Mouse (Mus musculus): ENCODE measurements around the gene Sparcl1. TPM values are rescaled to one million over a fixed set of nuclear protein-coding genes. Genes with fewer than 3 reads are reported as not detected.

The Sparcl1 gene
- polyA plus RNA-seq, 1 experiment from 2014 or later: 49.8 TPM

GRCm38 (mm10) chr5:104076361-104076760 is 37.2 kb downstream of the Sparcl1 start:
- Histone ChIP-seq H3K4me3 (ENCODE audit: low read depth, low read length) (no peak overlapping the region), H3K4me2 (no peak overlapping the region), H3K4me1 (ENCODE audit: control insufficient read depth, insufficient read depth, low read length) (peaks cover 11% of the 10 kb centered on the region), H3K9me3 (ENCODE audit: control insufficient read depth, low read length) (no peaks in the 10 kb centered on the region), H3K27ac (ENCODE audit: low read depth, low read length) (no peak overlapping the region), H3K36me3 (ENCODE audit: control insufficient read depth, insufficient read depth, low read length) (no peaks in the 10 kb centered on the region), H3K9ac (ENCODE audit: low read length) (no peak overlapping the region), H3K27me3 (ENCODE audit: control insufficient read depth, insufficient read depth, low read length) (no peaks in the 10 kb centered on the region; the same call in 1 of the 2 replicates)
- no peak for ATAC-seq (ENCODE audit: low FRiP score)
- 28% methylated on average over 10 of the region's 10 CpGs for WGBS
- no peak for DNase-seq (ENCODE audit: low spot score, missing footprints)

- Histone ChIP-seq H3K9me3 (ENCODE audit: control insufficient read depth, low read length) (no peaks in the 10 kb centered on the region), H3K27ac (ENCODE audit: low read depth, low read length) (no peak overlapping the region), H3K4me3 (ENCODE audit: low read depth, low read length) (no peak overlapping the region), H3K4me1 (ENCODE audit: control insufficient read depth, insufficient read depth, low read length) (peaks cover 11% of the 10 kb centered on the region), H3K36me3 (ENCODE audit: control insufficient read depth, insufficient read depth, low read length) (no peaks in the 10 kb centered on the region), H3K9ac (ENCODE audit: low read length) (no peak overlapping the region), H3K4me2 (no peak overlapping the region), H3K27me3 (ENCODE audit: control insufficient read depth, insufficient read depth, low read length) (no peaks in the 10 kb centered on the region; the same call in 1 of the 2 replicates)
- DNase-seq (ENCODE audit: low spot score, missing footprints) (peak; percentile 92), ATAC-seq (ENCODE audit: low FRiP score) (0 out of 2 replicates have a peak, but pooled peaks have one; percentile 6)
- WGBS: 33% methylated on average over 12 of the region's 12 CpGs
Observed at GRCm38 (mm10) chr5:104074388-104074787, 39.1 kb downstream of the Sparcl1 start.

GRCm38 (mm10) chr5:104073602-104074001 is 39.9 kb downstream of the Sparcl1 start:
- no peaks in the 10 kb centered on the region for H3K36me3 ChIP-seq (ENCODE audit: control insufficient read depth, insufficient read depth, low read length)
- H3K4me3 ChIP-seq (ENCODE audit: low read depth, low read length): no peak overlapping the region
- no peaks in the 10 kb centered on the region; the same call in 1 of the 2 replicates for H3K27me3 ChIP-seq (ENCODE audit: control insufficient read depth, insufficient read depth, low read length)
- no peak overlapping the region for H3K9ac ChIP-seq (ENCODE audit: low read length)
- DNase-seq (ENCODE audit: low spot score, missing footprints): no peak
- no peaks in the 10 kb centered on the region for H3K9me3 ChIP-seq (ENCODE audit: control insufficient read depth, low read length)
- ATAC-seq (ENCODE audit: low FRiP score): peak; percentile 80
- peaks cover 11% of the 10 kb centered on the region for H3K4me1 ChIP-seq (ENCODE audit: control insufficient read depth, insufficient read depth, low read length)
- WGBS: 87% methylated on average over 5 of the region's 5 CpGs
- no peak overlapping the region for H3K27ac ChIP-seq (ENCODE audit: low read depth, low read length)
- no peak overlapping the region for H3K4me2 ChIP-seq

- DNase-seq (ENCODE audit: low spot score, missing footprints) (peak; percentile 95), ATAC-seq (ENCODE audit: low FRiP score) (peak; percentile 93)
- under 1% methylated on average over 6 of the region's 8 CpGs for WGBS
- H3K4me1 ChIP-seq (ENCODE audit: control insufficient read depth, insufficient read depth, low read length): peaks cover 11% of the 10 kb centered on the region
- no peak overlapping the region for H3K4me3 ChIP-seq (ENCODE audit: low read depth, low read length)
- no peaks in the 10 kb centered on the region for H3K9me3 ChIP-seq (ENCODE audit: control insufficient read depth, low read length)
- peak overlapping the region; percentile 81 for H3K27ac ChIP-seq (ENCODE audit: low read depth, low read length)
- H3K4me2 ChIP-seq: peak overlapping the region; percentile 21; the same call in 1 of the 2 replicates
- no peak overlapping the region for H3K9ac ChIP-seq (ENCODE audit: low read length)
- no peaks in the 10 kb centered on the region; the same call in 1 of the 2 replicates for H3K27me3 ChIP-seq (ENCODE audit: control insufficient read depth, insufficient read depth, low read length)
- H3K36me3 ChIP-seq (ENCODE audit: control insufficient read depth, insufficient read depth, low read length): no peaks in the 10 kb centered on the region
Observed at GRCm38 (mm10) chr5:104072272-104072886, 41.2 kb downstream of the Sparcl1 start.

- 82% methylated on average over 4 of the region's 4 CpGs for WGBS
- ATAC-seq (ENCODE audit: low FRiP score) (no peak), DNase-seq (ENCODE audit: low spot score, missing footprints) (no peak)
- H3K36me3 ChIP-seq (ENCODE audit: control insufficient read depth, insufficient read depth, low read length): no peaks in the 10 kb centered on the region
- H3K9ac ChIP-seq (ENCODE audit: low read length): no peak overlapping the region
- no peak overlapping the region for H3K27ac ChIP-seq (ENCODE audit: low read depth, low read length)
- no peak overlapping the region for H3K4me3 ChIP-seq (ENCODE audit: low read depth, low read length)
- H3K4me2 ChIP-seq: no peak overlapping the region
- H3K9me3 ChIP-seq (ENCODE audit: control insufficient read depth, low read length): no peaks in the 10 kb centered on the region
- H3K4me1 ChIP-seq (ENCODE audit: control insufficient read depth, insufficient read depth, low read length): peaks cover 11% of the 10 kb centered on the region
- H3K27me3 ChIP-seq (ENCODE audit: control insufficient read depth, insufficient read depth, low read length): no peaks in the 10 kb centered on the region; the same call in 1 of the 2 replicates
Observed at GRCm38 (mm10) chr5:104071048-104071447, 42.5 kb downstream of the Sparcl1 start.

GRCm38 (mm10) chr5:104068751-104069150 is 44.8 kb downstream of the Sparcl1 start:
- H3K9ac ChIP-seq (ENCODE audit: low read length): no peak overlapping the region
- no peaks in the 10 kb centered on the region for H3K36me3 ChIP-seq (ENCODE audit: control insufficient read depth, insufficient read depth, low read length)
- H3K4me3 ChIP-seq (ENCODE audit: low read depth, low read length): no peak overlapping the region
- 84% methylated on average over 7 of the region's 7 CpGs for WGBS
- peaks cover 9% of the 10 kb centered on the region for H3K4me1 ChIP-seq (ENCODE audit: control insufficient read depth, insufficient read depth, low read length)
- no peak overlapping the region for H3K4me2 ChIP-seq
- DNase-seq (ENCODE audit: low spot score, missing footprints) (no peak), ATAC-seq (ENCODE audit: low FRiP score) (no peak)
- no peak overlapping the region for H3K27ac ChIP-seq (ENCODE audit: low read depth, low read length)
- H3K27me3 ChIP-seq (ENCODE audit: control insufficient read depth, insufficient read depth, low read length): no peaks in the 10 kb centered on the region; the same call in 1 of the 2 replicates
- no peaks in the 10 kb centered on the region for H3K9me3 ChIP-seq (ENCODE audit: control insufficient read depth, low read length)

- Histone ChIP-seq H3K36me3 (ENCODE audit: control insufficient read depth, insufficient read depth, low read length) (no peaks in the 10 kb centered on the region; the same call in 1 of the 2 replicates), H3K4me3 (ENCODE audit: low read depth, low read length) (no peak overlapping the region), H3K4me2 (no peak overlapping the region), H3K9ac (ENCODE audit: low read length) (no peak overlapping the region), H3K9me3 (ENCODE audit: control insufficient read depth, low read length) (no peaks in the 10 kb centered on the region), H3K27ac (ENCODE audit: low read depth, low read length) (no peak overlapping the region), H3K27me3 (ENCODE audit: control insufficient read depth, insufficient read depth, low read length) (no peaks in the 10 kb centered on the region), H3K4me1 (ENCODE audit: control insufficient read depth, insufficient read depth, low read length) (no peaks in the 10 kb centered on the region)
- 86% methylated on average over 11 of the region's 11 CpGs for WGBS
- DNase-seq (ENCODE audit: low spot score, missing footprints): no peak
- no peak for ATAC-seq (ENCODE audit: low FRiP score)
Observed at GRCm38 (mm10) chr5:104062773-104063551, 50.6 kb downstream of the Sparcl1 start.

- Histone ChIP-seq H3K27ac (ENCODE audit: low read depth, low read length) (no peak overlapping the region), H3K4me1 (ENCODE audit: control insufficient read depth, insufficient read depth, low read length) (no peaks in the 10 kb centered on the region), H3K4me3 (ENCODE audit: low read depth, low read length) (no peak overlapping the region), H3K9ac (ENCODE audit: low read length) (no peak overlapping the region), H3K36me3 (ENCODE audit: control insufficient read depth, insufficient read depth, low read length) (no peaks in the 10 kb centered on the region; the same call in 1 of the 2 replicates), H3K4me2 (no peak overlapping the region), H3K9me3 (ENCODE audit: control insufficient read depth, low read length) (no peaks in the 10 kb centered on the region), H3K27me3 (ENCODE audit: control insufficient read depth, insufficient read depth, low read length) (no peaks in the 10 kb centered on the region)
- 74% methylated on average over 13 of the region's 13 CpGs for WGBS
- DNase-seq (ENCODE audit: low spot score, missing footprints) (no peak), ATAC-seq (ENCODE audit: low FRiP score) (no peak)
Observed at GRCm38 (mm10) chr5:104061936-104062772, 51.4 kb downstream of the Sparcl1 start.

Measured in midbrain, embryonic 11.5 days (tissue).